In genomic region chr14:72341590-72342154, GRCm38 (mm10) we compare ENCODE assay signal across 18 mouse cellular contexts.
DNase-seq lines count a peak whose midpoint lies in the region; ATAC-seq and TF ChIP-seq lines count a peak whose summit lies in the region.
"Had no signal": no experiment of that assay in that cellular context is flagged by ENCODE, and none has a peak within 500 bp of the region (broad histone marks: within the 10 kb centered on the region; RNA-seq: fewer than 3 reads in every experiment).

No protein-coding gene starts in this region.

- no peaks in the 10 kb centered on the region for H3K36me3 ChIP-seq in embryonic facial prominence, embryonic 11.5 days (replicated peaks; ENCODE audit: control insufficient read depth, insufficient read depth, low read depth, low read length)
- H3K36me3 ChIP-seq in embryonic facial prominence, embryonic 10.5 days (replicated peaks) = no peaks in the 10 kb centered on the region
- H3K36me3 ChIP-seq in kidney, embryonic 15.5 days = no peaks in the 10 kb centered on the region
- no peaks in the 10 kb centered on the region for H3K36me3 ChIP-seq in midbrain, embryonic 14.5 days (ENCODE audit: control insufficient read depth, insufficient read depth, low read length)
- no peaks in the 10 kb centered on the region for H3K36me3 ChIP-seq in midbrain, embryonic 10.5 days
- H3K36me3 ChIP-seq in midbrain, postnatal 0 days (ENCODE audit: insufficient read depth, low read length) = no peaks in the 10 kb centered on the region
- H3K36me3 ChIP-seq: hindbrain, embryonic 12.5 days; neural tube, embryonic 12.5 days had no signal

- H3K27ac ChIP-seq in embryonic facial prominence, embryonic 11.5 days (replicated peaks; ENCODE audit: low read depth, low read length) = no peak overlapping the region
- no peak overlapping the region for H3K27ac ChIP-seq in embryonic facial prominence, embryonic 10.5 days (replicated peaks)
- H3K27ac ChIP-seq in kidney, embryonic 15.5 days = no peak overlapping the region
- no peak overlapping the region for H3K27ac ChIP-seq in midbrain, embryonic 14.5 days (replicated peaks; ENCODE audit: low read depth, low read length)
- H3K27ac ChIP-seq in midbrain, embryonic 10.5 days (replicated peaks) = no peak overlapping the region
- peak overlapping the region; percentile 9; the same call in 1 of the 2 replicates for H3K27ac ChIP-seq in midbrain, postnatal 0 days (ENCODE audit: low read depth, low read length)
- H3K27ac ChIP-seq: hindbrain, embryonic 12.5 days; neural tube, embryonic 12.5 days had no signal

- H3K4me3 ChIP-seq in embryonic facial prominence, embryonic 11.5 days (ENCODE audit: low read depth, low read length) = no peak overlapping the region
- H3K4me3 ChIP-seq in embryonic facial prominence, embryonic 10.5 days = no peak overlapping the region
- no peak overlapping the region for H3K4me3 ChIP-seq in kidney, embryonic 15.5 days (replicated peaks)
- H3K4me3 ChIP-seq in midbrain, embryonic 14.5 days (replicated peaks; ENCODE audit: low read depth, low read length) = no peak overlapping the region
- no peak overlapping the region for H3K4me3 ChIP-seq in midbrain, embryonic 10.5 days
- H3K4me3 ChIP-seq in midbrain, postnatal 0 days (ENCODE audit: low read depth, low read length) = no peak overlapping the region
- H3K4me3 ChIP-seq: hindbrain, embryonic 12.5 days; neural tube, embryonic 12.5 days had no signal

- no peak overlapping the region for H3K4me2 ChIP-seq in embryonic facial prominence, embryonic 11.5 days (ENCODE audit: low read depth, low read length)
- no peak overlapping the region for H3K4me2 ChIP-seq in kidney, embryonic 15.5 days
- H3K4me2 ChIP-seq in midbrain, embryonic 14.5 days (ENCODE audit: low read length) = no peak overlapping the region
- H3K4me2 ChIP-seq in midbrain, postnatal 0 days (ENCODE audit: low read depth, low read length, poor library complexity, severe bottlenecking) = no peak overlapping the region; the same call in 1 of the 2 replicates
- H3K4me2 ChIP-seq: heart, embryonic 11.5 days; hindbrain, embryonic 12.5 days; liver, embryonic 11.5 days; lung, embryonic 14.5 days; neural tube, embryonic 12.5 days had no signal

- peak; percentile 11 for DNase-seq in embryonic facial prominence, embryonic 11.5 days (ENCODE audit: low spot score)
- no peak for DNase-seq in embryonic facial prominence, embryonic 10.5 days (ENCODE audit: low spot score)
- peak; percentile 7 for DNase-seq in kidney, postnatal 10 days
- peak; percentile 51 for DNase-seq in midbrain, embryonic 14.5 days
- no peak for DNase-seq in midbrain, embryonic 10.5 days (ENCODE audit: low spot score)
- no peak for DNase-seq in midbrain, postnatal 0 days (ENCODE audit: low spot score)
- DNase-seq in cerebellum, postnatal 36 days = no peak
- DNase-seq: adrenal gland, adult 2 months; cerebellum, adult 9-10 months; heart, postnatal 10 days; thymus, postnatal 25 days had no signal

- no peak for ATAC-seq in embryonic facial prominence, embryonic 11.5 days (replicated peaks; ENCODE audit: insufficient number of reproducible peaks, low FRiP score, low TSS enrichment, low read depth)
- ATAC-seq in kidney, embryonic 15.5 days (replicated peaks; ENCODE audit: low FRiP score) = no peak
- ATAC-seq in midbrain, embryonic 14.5 days (ENCODE audit: low FRiP score, low TSS enrichment) = no peak
- ATAC-seq in midbrain, postnatal 0 days (ENCODE audit: low FRiP score) = no peak
- ATAC-seq: inflammation-experienced regulatory T-cells, adult 6 months had no signal

- TF ChIP-seq CTCF in midbrain, postnatal 0 days (IDR thresholded peaks at IDR 0.05) = no peak

- 61% methylated on average over 14 of the region's 14 CpGs for WGBS in embryonic facial prominence, embryonic 11.5 days
- WGBS in embryonic facial prominence, embryonic 10.5 days = 70% methylated on average over 14 of the region's 14 CpGs
- 64% methylated on average over 14 of the region's 14 CpGs for WGBS in kidney, embryonic 15.5 days
- 57% methylated on average over 14 of the region's 14 CpGs for WGBS in midbrain, embryonic 14.5 days
- 74% methylated on average over 14 of the region's 14 CpGs for WGBS in midbrain, embryonic 10.5 days
- 48% methylated on average over 14 of the region's 14 CpGs for WGBS in midbrain, postnatal 0 days

- no peaks in the 10 kb centered on the region for H3K9me3 ChIP-seq in embryonic facial prominence, embryonic 11.5 days (replicated peaks; ENCODE audit: control insufficient read depth, low read length)
- no peaks in the 10 kb centered on the region for H3K9me3 ChIP-seq in embryonic facial prominence, embryonic 10.5 days
- H3K9me3 ChIP-seq in kidney, embryonic 15.5 days (replicated peaks) = no peaks in the 10 kb centered on the region
- no peaks in the 10 kb centered on the region for H3K9me3 ChIP-seq in midbrain, embryonic 14.5 days (ENCODE audit: control insufficient read depth, low read length)
- H3K9me3 ChIP-seq in midbrain, embryonic 10.5 days (replicated peaks) = no peaks in the 10 kb centered on the region
- no peaks in the 10 kb centered on the region for H3K9me3 ChIP-seq in midbrain, postnatal 0 days (ENCODE audit: low read length)
- H3K9me3 ChIP-seq: hindbrain, embryonic 12.5 days; neural tube, embryonic 12.5 days had no signal

- no peak overlapping the region for H3K9ac ChIP-seq in embryonic facial prominence, embryonic 11.5 days (replicated peaks; ENCODE audit: low read length)
- no peak overlapping the region for H3K9ac ChIP-seq in kidney, embryonic 15.5 days
- H3K9ac ChIP-seq in midbrain, embryonic 14.5 days (replicated peaks; ENCODE audit: low read length) = no peak overlapping the region
- no peak overlapping the region for H3K9ac ChIP-seq in midbrain, postnatal 0 days (replicated peaks; ENCODE audit: low read length, poor library complexity, severe bottlenecking)
- H3K9ac ChIP-seq: hindbrain, embryonic 12.5 days; lung, embryonic 14.5 days; neural tube, embryonic 12.5 days had no signal

- H3K27me3 ChIP-seq in embryonic facial prominence, embryonic 11.5 days (ENCODE audit: control insufficient read depth, insufficient read depth, low read length) = no peaks in the 10 kb centered on the region
- no peaks in the 10 kb centered on the region for H3K27me3 ChIP-seq in embryonic facial prominence, embryonic 10.5 days (replicated peaks; ENCODE audit: low read depth, poor library complexity, severe bottlenecking)
- H3K27me3 ChIP-seq in kidney, embryonic 15.5 days = no peaks in the 10 kb centered on the region
- no peaks in the 10 kb centered on the region for H3K27me3 ChIP-seq in midbrain, embryonic 14.5 days (ENCODE audit: control insufficient read depth, insufficient read depth, low read length)
- no peaks in the 10 kb centered on the region for H3K27me3 ChIP-seq in midbrain, embryonic 10.5 days (ENCODE audit: low read depth, poor library complexity, severe bottlenecking)
- no peaks in the 10 kb centered on the region for H3K27me3 ChIP-seq in midbrain, postnatal 0 days (ENCODE audit: insufficient read depth, low read length)
- H3K27me3 ChIP-seq: hindbrain, embryonic 12.5 days; neural tube, embryonic 12.5 days had no signal

- H3K4me1 ChIP-seq in embryonic facial prominence, embryonic 11.5 days (ENCODE audit: control insufficient read depth, insufficient read depth, low read length) = no peaks in the 10 kb centered on the region
- H3K4me1 ChIP-seq in embryonic facial prominence, embryonic 10.5 days = peaks cover 6% of the 10 kb centered on the region; the same call in 1 of the 2 replicates
- H3K4me1 ChIP-seq in kidney, embryonic 15.5 days = no peaks in the 10 kb centered on the region
- 0 out of 2 replicates have a peak, but pooled peaks cover 3% of the 10 kb centered on the region for H3K4me1 ChIP-seq in midbrain, embryonic 14.5 days (ENCODE audit: control insufficient read depth, insufficient read depth, low read length)
- peaks cover 4% of the 10 kb centered on the region; the same call in 1 of the 2 replicates for H3K4me1 ChIP-seq in midbrain, embryonic 10.5 days
- no peaks in the 10 kb centered on the region for H3K4me1 ChIP-seq in midbrain, postnatal 0 days (ENCODE audit: insufficient read depth, low read length)
- H3K4me1 ChIP-seq: neural tube, embryonic 12.5 days had no signal

Comparison
In these comparisons a context has a peak if more than half of its experiments do, and no peak if none do; other contexts are left out.
1. DNase-seq: peak in embryonic facial prominence, embryonic 11.5 days (single experiment), kidney, postnatal 10 days (single experiment) and midbrain, embryonic 14.5 days (single experiment); none in embryonic facial prominence, embryonic 10.5 days (single experiment), midbrain, embryonic 10.5 days (single experiment), midbrain, postnatal 0 days (single experiment) and cerebellum, postnatal 36 days (0 of 2).